20 mouse cellular contexts compared by ENCODE assay signal in genomic region chr2:103040896-103041295, GRCm38 (mm10). TPM values are rescaled to one million over a fixed set of nuclear protein-coding genes. Genes with fewer than 3 reads are reported as not detected.
DNase-seq lines count a peak whose midpoint lies in the region; ATAC-seq and TF ChIP-seq lines count a peak whose summit lies in the region.
"Had no signal": no experiment of that assay in that cellular context is flagged by ENCODE, and none has a peak within 500 bp of the region (broad histone marks: within the 10 kb centered on the region; RNA-seq: fewer than 3 reads in every experiment).

No protein-coding gene starts in this region.

- H3K9ac ChIP-seq in lung, embryonic 14.5 days, result no peak overlapping the region
- H3K9ac ChIP-seq: heart, embryonic 13.5 days; hindbrain, embryonic 15.5 days; lung, embryonic 15.5 days had no signal

- H3K27me3 ChIP-seq in lung, embryonic 14.5 days (ENCODE audit: insufficient read depth, low read length), result no peaks in the 10 kb centered on the region
- H3K27me3 ChIP-seq: heart, embryonic 13.5 days; hindbrain, embryonic 15.5 days; lung, embryonic 15.5 days had no signal

- 68% methylated on average over 8 of the region's 8 CpGs for WGBS in lung, embryonic 14.5 days

- TF ChIP-seq CTCF in gastrocnemius, adult 2 months (IDR thresholded peaks at IDR 0.05), result no peak
- TF ChIP-seq CTCF in lung, embryonic 14.5 days (IDR thresholded peaks at IDR 0.05; ENCODE audit: low read depth), result no peak

- DNase-seq in adrenal gland, postnatal 10 days, result peak; percentile 48
- no peak for DNase-seq in adrenal gland, adult 8-10 months
- DNase-seq in gastrocnemius, adult 2 months, result peak; percentile 28
- no peak for DNase-seq in gastrocnemius, postnatal 25 days
- peak; percentile 62 for DNase-seq in lung, embryonic 14.5 days
- DNase-seq in lung, adult 18-20 months, result no peak
- DNase-seq in testis, postnatal 10 days (ENCODE audit: low spot score), result peak; percentile 47
- no peak for DNase-seq in testis, postnatal 14 days (ENCODE audit: low spot score)
- DNase-seq: heart, adult 11 months; kidney, adult 11 months; right cerebral cortex, adult 18-20 months; thymus, postnatal 14 days had no signal

- H3K36me3 ChIP-seq in lung, embryonic 14.5 days (ENCODE audit: insufficient read depth), result peaks cover 15% of the 10 kb centered on the region; the same call in 1 of the 2 replicates
- H3K36me3 ChIP-seq: hindbrain, embryonic 15.5 days had no signal

- H3K4me3 ChIP-seq in gastrocnemius, adult 2 months, result no peak overlapping the region
- H3K4me3 ChIP-seq in lung, embryonic 14.5 days (ENCODE audit: low read depth, low read length), result no peak overlapping the region
- H3K4me3 ChIP-seq: heart, embryonic 13.5 days; hindbrain, embryonic 15.5 days; left cerebral cortex, adult 2 months; limb, embryonic 10.5 days; lung, embryonic 15.5 days had no signal

- no peaks in the 10 kb centered on the region for H3K9me3 ChIP-seq in lung, embryonic 14.5 days (ENCODE audit: low read depth, low read length)
- H3K9me3 ChIP-seq: heart, embryonic 13.5 days; hindbrain, embryonic 15.5 days; limb, embryonic 10.5 days; lung, embryonic 15.5 days had no signal

- intact Hi-C loops in gastrocnemius, adult 2 months (cut with DNase I), result no loop called here

- ATAC-seq in lung, embryonic 14.5 days (ENCODE audit: insufficient read depth), result no peak
- ATAC-seq: activated CD4-positive, CD25-positive, alpha-beta regulatory T cell, adult 4 months; CD4-positive, CD25-positive, alpha-beta regulatory T cell, adult 4 months had no signal

- no peak overlapping the region for H3K4me2 ChIP-seq in lung, embryonic 14.5 days
- H3K4me2 ChIP-seq: heart, embryonic 13.5 days; hindbrain, embryonic 15.5 days; lung, embryonic 15.5 days had no signal

- no peak overlapping the region for H3K27ac ChIP-seq in gastrocnemius, adult 2 months
- H3K27ac ChIP-seq in lung, embryonic 14.5 days (ENCODE audit: low read depth), result no peak overlapping the region
- H3K27ac ChIP-seq: heart, embryonic 13.5 days; hindbrain, embryonic 15.5 days; left cerebral cortex, adult 2 months; limb, embryonic 10.5 days; lung, embryonic 15.5 days; stomach, postnatal 0 days had no signal

- no peaks in the 10 kb centered on the region for H3K4me1 ChIP-seq in lung, embryonic 14.5 days (ENCODE audit: insufficient read depth)
- H3K4me1 ChIP-seq: heart, embryonic 13.5 days; limb, embryonic 10.5 days; lung, embryonic 15.5 days had no signal

RNA-seq across cellular contexts. Expression of gene Pdhx, which starts 32.4 kb away (rescaled TPM):
- 100 to 1,000 TPM; 118 to 121 TPM for total RNA-seq in adrenal gland, postnatal 10 days (2021)
- 100 to 1,000 TPM in 2 of 4 experiments, 10 to 100 TPM in 2; 64.2 to 136 (median 95.8) TPM for total RNA-seq in adrenal gland, adult 8-10 months (2022)
- 100 to 1,000 TPM in 1 of 2 experiments, 10 to 100 TPM in 1; 69.0 to 104 TPM for total RNA-seq in gastrocnemius, adult 2 months (2021)
- 10 to 100 TPM; 97.1 to 97.4 TPM for total RNA-seq in gastrocnemius, postnatal 25 days (2021)
- 37.0 and 38.5 TPM in 2 replicates for polyA plus RNA-seq in lung, embryonic 14.5 days (2014; fragmentation: Nextera tagmentation; extraction: Ambion mirVana)

RNA-seq across cellular contexts. Expression of gene Apip, which starts 32.6 kb away (rescaled TPM):
- 10 to 100 TPM; 54.5 to 61.5 TPM for total RNA-seq in adrenal gland, postnatal 10 days (2021)
- total RNA-seq in adrenal gland, adult 8-10 months (2022), result 10 to 100 TPM; 31.6 to 49.1 (median 41.3) TPM
- 10 to 100 TPM; 36.0 to 50.7 TPM for total RNA-seq in gastrocnemius, adult 2 months (2021)
- total RNA-seq in gastrocnemius, postnatal 25 days (2021), result 10 to 100 TPM; 41.4 to 42.2 TPM
- polyA plus RNA-seq in lung, embryonic 14.5 days (2014; fragmentation: Nextera tagmentation; extraction: Ambion mirVana), result 76.7 and 77.7 TPM in 2 replicates

Comparison
In these comparisons a context has a peak if more than half of its experiments do, and no peak if none do; other contexts are left out.
1. DNase-seq: peak in adrenal gland, postnatal 10 days (single experiment), gastrocnemius, adult 2 months (single experiment), lung, embryonic 14.5 days (single experiment) and testis, postnatal 10 days (single experiment); none in adrenal gland, adult 8-10 months (single experiment), gastrocnemius, postnatal 25 days (single experiment), lung, adult 18-20 months (0 of 2) and testis, postnatal 14 days (single experiment).